Mouse (Mus musculus): ENCODE results near the gene Ccdc117.
A peak's percentile ranks its signal among the peaks of the same experiment; 100 is the strongest.
"Not testable (repeated sequence)": the region's sequence is repeated elsewhere in the genome, so short reads cannot be mapped to it uniquely, and the experiment has no call there.

Ccdc117 gene

DNA sequence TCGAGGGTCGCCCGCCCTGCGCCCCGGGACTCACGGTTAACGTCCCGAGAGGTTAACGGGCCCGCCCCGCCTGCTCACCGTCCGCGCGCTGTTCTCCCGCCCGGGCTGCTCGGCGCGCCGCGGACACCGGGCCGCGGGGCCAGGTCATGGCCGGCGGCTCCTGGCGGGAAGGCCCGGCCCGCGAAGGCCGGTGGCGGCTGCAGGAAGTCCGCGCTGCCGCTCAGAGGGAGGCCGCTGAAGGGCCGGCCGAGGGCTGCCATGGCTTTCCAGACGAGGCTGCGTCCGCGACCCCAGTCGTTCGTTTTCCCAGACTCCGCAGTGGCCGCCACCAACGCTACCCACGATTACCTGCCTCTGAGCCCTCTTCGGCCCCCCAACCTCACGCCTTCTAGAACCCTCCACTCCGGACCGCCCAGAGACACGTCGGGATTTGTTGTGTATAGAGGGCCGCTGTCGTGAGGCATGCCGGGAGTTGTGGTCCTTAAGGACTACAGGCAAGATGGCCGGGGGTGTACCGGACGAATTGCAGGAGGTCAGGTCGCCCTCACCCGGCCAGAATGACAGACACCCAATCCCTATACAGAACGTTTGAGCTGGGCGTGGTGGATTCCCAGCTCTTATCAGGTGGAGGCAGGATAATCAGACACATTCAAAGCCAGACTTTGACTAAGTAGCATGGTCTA, at the start of gene Ccdc117:
Gene Ccdc117 (minus strand): TSS at position 389 of the 683 bp plus-strand sequence.
- peak; percentile 92 to 95 for DNase-seq

- DNase-seq = no peak
Observed at GRCm38 (mm10) chr11:5575046-5575445, 33.1 kb upstream of the Ccdc117 start.

- DNase-seq = no peak
Observed at GRCm38 (mm10) chr11:5573821-5574220, 31.8 kb upstream of the Ccdc117 start.

DNA sequence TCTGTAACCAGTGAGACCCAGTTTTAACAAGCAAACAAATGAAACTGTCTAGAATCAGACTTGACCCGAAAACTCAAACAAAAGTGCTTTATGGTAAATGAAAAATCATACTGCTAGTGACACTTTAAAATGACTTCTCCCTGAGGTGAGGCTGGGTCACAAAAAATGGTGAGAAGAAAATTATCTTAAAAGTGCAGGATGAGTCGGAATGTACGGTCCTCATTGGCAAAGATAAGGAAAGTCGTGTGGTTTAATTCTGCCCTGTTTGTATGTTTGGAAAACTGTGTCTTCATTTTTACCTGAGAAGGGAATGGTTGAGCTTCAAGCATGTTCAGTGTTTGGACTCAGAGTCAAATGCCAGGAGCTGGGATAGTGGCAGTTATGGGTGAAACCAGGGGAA, 29.9 kb upstream of the Ccdc117 start:
- DNase-seq = no peak

GRCm38 (mm10) chr11:5569474-5569873, 27.5 kb upstream of the Ccdc117 start, which contains the start of gene Ankrd36:
Ankrd36 (plus strand) TSS chr11:5569684.
- DNase-seq = no peak

- no peak for DNase-seq
Observed at GRCm38 (mm10) chr11:5568082-5568481, 26.1 kb upstream of the Ccdc117 start.

DNA sequence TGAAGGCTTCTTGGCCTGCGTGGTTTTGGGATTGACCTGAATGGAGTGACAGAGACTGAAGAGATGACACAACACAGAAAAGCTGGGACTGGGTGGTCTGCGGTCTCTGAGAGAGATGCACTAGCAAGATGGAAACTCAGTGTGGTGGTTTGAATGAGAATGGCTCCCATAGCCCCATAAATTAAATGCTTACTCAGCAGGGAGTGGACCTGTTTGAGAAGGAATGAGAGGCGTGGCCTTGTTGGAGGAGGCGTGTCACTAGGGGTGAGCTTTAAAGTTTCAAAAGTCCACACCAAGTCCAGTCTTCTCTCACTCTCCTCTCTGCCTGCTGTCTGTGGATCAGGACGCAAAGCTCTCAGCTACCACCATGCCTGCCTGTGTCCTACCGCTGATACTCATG, 25.7 kb upstream of the Ccdc117 start:
- no peak for DNase-seq

DNA sequence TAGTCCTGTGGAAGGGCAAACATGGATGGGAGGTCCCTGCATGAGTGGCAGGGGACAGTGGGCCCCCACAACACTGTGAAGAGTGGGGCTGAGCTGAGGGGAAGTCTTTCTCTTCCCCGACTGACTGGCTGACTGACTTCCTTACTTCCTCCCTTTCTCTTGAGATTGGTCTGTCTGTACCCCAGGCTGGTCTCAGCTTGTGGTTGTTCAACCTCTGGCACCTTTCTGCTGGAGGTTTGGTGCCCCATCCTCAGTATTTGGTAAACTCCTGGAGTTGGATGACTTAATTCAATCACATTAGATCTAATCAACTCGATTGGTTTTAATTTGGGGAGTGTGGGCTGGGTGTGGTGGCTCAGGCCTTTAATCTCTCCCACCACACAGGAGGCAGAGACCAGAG, 24.5 kb upstream of the Ccdc117 start:
- DNase-seq = no peak

GRCm38 (mm10) chr11:5565596-5565995, 23.6 kb upstream of the Ccdc117 start:
- DNase-seq = no peak

DNA sequence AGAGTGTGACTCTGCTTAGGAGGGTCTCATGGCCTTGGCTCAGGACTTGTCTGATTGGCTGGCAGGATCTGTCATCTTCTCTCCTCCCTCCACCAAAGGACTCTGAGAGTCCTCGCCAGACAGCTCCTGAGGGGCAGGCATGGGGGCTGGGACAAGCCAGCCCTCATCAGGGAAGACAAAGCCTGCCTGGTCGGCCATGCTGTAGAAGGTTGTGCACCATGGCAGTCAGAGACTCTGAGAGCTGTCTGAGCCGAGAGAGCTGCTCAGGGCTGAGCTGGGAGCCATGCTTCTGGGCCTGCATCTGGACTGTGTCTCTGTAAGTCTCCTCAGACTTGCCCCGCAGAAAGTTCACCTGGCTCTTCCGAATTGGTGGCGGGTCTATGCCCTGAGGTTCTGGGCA, 21.9 kb upstream of the Ccdc117 start:
- DNase-seq = no peak

DNA sequence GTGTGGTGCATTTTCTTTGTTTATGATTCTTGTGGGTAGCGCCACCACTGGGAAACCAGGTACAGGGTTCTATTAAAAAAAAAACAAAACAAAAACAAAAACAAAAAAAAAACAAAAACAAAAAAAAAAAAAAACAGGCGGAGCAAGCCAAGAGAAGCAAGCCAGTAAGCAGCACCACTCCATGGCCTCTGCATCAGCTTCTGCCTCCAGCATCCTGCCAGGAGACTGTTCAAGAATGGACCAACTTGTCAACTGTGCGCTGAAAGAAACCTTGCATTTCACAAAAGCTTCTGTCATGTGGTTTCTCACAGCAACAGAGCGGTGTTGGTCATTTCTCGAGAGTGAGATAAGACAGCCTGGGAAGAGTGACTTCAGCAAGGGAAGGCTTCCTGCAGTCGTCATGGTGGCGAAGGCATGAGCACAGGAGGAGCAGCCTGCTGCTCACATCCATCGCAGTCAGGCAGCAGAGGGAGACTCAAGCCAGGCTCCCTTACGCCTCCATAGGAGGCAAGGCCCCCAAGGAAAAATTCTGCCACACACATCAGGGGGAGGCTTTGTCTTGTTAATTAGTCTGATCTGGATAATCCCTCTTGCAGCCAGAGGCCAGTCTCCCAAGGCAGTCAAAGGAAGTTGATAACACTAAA, 20.8 kb upstream of the Ccdc117 start:
- peak; percentile 27 to 31 for DNase-seq

- no peak for DNase-seq
Observed at GRCm38 (mm10) chr11:5560273-5560672, 18.3 kb upstream of the Ccdc117 start.

GRCm38 (mm10) chr11:5551931-5552330, 9.9 kb upstream of the Ccdc117 start:
- DNase-seq = no peak

DNA sequence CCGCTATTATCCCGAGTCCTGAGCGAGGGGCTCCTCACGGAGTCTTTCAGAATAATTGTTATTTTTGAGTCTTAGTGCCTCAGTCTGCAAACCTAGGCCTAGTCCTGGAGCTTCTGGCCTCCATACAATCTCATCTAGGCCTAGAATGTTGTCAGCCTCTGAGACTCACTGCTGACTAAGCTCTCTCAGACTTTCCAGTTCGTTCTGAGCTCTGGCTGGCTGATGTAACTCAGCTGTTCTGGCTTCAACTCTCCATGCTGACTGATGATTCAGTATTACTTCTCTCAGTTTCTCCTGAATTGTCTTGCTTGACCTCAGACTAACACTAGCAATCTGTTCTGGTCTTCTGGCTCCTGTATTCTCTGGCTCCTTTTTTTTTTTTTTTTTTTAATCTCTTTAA, 9.4 kb upstream of the Ccdc117 start:
- DNase-seq = no peak

GRCm38 (mm10) chr11:5546693-5547092, 4.7 kb upstream of the Ccdc117 start:
- no peak for DNase-seq

DNA sequence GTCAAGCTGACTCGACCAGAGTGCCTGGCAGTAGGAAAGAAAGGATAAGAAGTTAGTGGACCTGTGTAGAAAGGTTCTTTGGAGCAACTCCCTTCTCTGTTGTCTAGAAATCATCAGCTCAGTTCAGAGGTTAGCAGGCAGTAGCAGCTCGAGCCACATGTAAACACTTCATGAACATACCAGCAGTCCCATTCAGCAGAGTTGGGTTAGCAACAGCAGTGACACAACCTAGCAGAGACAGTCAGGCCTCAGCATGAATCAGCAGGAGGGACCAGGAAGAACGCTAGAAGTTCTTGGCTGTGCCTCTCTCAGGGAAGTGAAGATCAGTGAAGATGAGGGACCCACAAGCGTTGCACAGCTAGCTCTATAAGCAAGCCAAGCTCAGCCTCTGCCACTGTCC, 3.5 kb upstream of the Ccdc117 start:
- DNase-seq = no peak

DNA sequence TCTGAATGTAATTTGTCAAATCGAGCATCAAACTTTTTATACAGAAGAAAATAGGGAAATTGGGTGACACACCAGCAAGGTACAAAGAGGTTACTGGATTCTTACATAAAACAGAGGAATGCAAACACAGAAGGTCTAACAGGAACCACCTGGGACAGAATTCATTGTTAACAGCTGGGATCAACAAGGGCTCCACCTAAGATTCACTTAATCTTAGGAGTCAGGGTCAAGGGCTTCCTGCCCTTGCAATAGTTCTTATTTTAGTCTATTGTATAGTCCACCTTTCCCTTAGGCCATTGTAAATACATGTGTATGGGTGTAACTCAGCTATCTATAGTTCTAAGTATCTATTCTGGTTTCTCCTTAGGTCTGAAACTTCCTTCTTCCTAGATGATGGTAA, 2.7 kb upstream of the Ccdc117 start:
- not testable (repeated sequence) for DNase-seq

GRCm38 (mm10) chr11:5543281-5543680, 1.3 kb upstream of the Ccdc117 start:
- DNase-seq = no peak

GRCm38 (mm10) chr11:5542482-5543185, 647 bp upstream of the Ccdc117 start:
- DNase-seq = no peak

GRCm38 (mm10) chr11:5541230-5541798, 673 bp downstream of the Ccdc117 start:
- DNase-seq = no peak

DNA sequence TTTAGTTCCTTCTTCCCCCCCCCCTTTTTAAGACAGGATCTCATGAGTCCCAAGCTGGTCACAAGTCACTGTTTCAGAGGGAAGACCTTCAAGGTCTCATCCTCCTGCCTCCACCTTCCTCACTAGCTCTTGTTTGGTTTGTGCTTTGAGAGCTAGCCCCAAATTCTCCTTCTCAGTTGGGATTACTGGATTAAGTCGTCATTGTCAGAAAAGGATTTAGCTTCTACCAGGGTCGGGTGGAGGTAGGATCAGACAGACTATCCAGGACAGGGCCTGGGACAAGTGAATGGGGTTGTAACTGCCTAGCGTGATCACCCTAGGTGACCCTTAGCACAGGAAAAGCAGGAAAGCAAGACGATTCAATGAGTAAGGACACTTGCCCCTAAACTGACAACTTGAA, 1.7 kb downstream of the Ccdc117 start:
- no peak for DNase-seq

DNA sequence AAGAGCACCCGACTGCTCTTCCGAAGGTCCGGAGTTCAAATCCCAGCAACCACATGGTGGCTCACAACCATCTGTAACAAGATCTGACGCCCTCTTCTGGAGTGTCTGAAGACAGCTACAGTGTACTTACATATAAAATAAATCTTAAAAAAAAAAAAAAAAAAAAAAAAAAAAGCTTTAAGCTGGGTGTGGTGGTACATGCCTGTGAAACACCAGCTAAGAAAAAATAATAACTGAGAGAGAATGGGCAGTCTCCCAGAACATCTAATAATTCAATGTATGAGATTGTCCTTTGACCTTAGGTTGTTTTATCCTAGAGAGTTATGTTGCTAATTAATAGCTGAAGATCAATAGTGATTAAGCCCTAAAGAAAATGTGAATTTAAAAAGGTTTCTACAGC, 4.5 kb downstream of the Ccdc117 start:
- not testable (repeated sequence) for DNase-seq

- peak in 1 of 2 experiments; percentile 60 for DNase-seq
Observed at GRCm38 (mm10) chr11:5533108-5533507, 8.9 kb downstream of the Ccdc117 start.

GRCm38 (mm10) chr11:5530717-5531116, 11.3 kb downstream of the Ccdc117 start:
- DNase-seq = peak in 1 of 2 experiments; percentile 32

All from kidney, postnatal 4 days (tissue).